Mouse (Mus musculus): Measurements from ENCODE around the gene Gadd45gip1.

Gadd45gip1 gene

GRCm38 (mm10) chr8:84831490-84831889 is at the start of gene Gadd45gip1:
TSS of gene Gadd45gip1 (plus strand) at chr8:84831522.
- no peak for ATAC-seq (ENCODE audit: insufficient number of reproducible peaks, low FRiP score, low TSS enrichment)

GRCm38 (mm10) chr8:84781686-84782505 is 49.4 kb upstream of the Gadd45gip1 start:
- ATAC-seq (ENCODE audit: insufficient number of reproducible peaks, low FRiP score, low TSS enrichment) = no peak

GRCm38 (mm10) chr8:84782680-84783079 is 48.6 kb upstream of the Gadd45gip1 start:
- no peak for ATAC-seq (ENCODE audit: insufficient number of reproducible peaks, low FRiP score, low TSS enrichment)

GRCm38 (mm10) chr8:84783198-84783918 is 48.0 kb upstream of the Gadd45gip1 start:
- no peak for ATAC-seq (ENCODE audit: insufficient number of reproducible peaks, low FRiP score, low TSS enrichment)

GRCm38 (mm10) chr8:84783919-84784581 is 47.3 kb upstream of the Gadd45gip1 start:
- ATAC-seq (ENCODE audit: insufficient number of reproducible peaks, low FRiP score, low TSS enrichment) = no peak

- ATAC-seq (ENCODE audit: insufficient number of reproducible peaks, low FRiP score, low TSS enrichment) = no peak
These were observed 46.4 kb upstream of the Gadd45gip1 start for GRCm38 (mm10) chr8:84784681-84785505.

GRCm38 (mm10) chr8:84785506-84785755 is 45.9 kb upstream of the Gadd45gip1 start:
- ATAC-seq (ENCODE audit: insufficient number of reproducible peaks, low FRiP score, low TSS enrichment) = no peak

- no peak for ATAC-seq (ENCODE audit: insufficient number of reproducible peaks, low FRiP score, low TSS enrichment)
These were observed 45.3 kb upstream of the Gadd45gip1 start for GRCm38 (mm10) chr8:84785756-84786677.

- no peak for ATAC-seq (ENCODE audit: insufficient number of reproducible peaks, low FRiP score, low TSS enrichment)
These were observed 44.4 kb upstream of the Gadd45gip1 start for GRCm38 (mm10) chr8:84786801-84787467.

- no peak for ATAC-seq (ENCODE audit: insufficient number of reproducible peaks, low FRiP score, low TSS enrichment)
These were observed 43.6 kb upstream of the Gadd45gip1 start for GRCm38 (mm10) chr8:84787523-84788302.

GRCm38 (mm10) chr8:84788896-84789295 is 42.4 kb upstream of the Gadd45gip1 start:
- no peak for ATAC-seq (ENCODE audit: insufficient number of reproducible peaks, low FRiP score, low TSS enrichment)

- ATAC-seq (ENCODE audit: insufficient number of reproducible peaks, low FRiP score, low TSS enrichment) = no peak
These were observed 42.0 kb upstream of the Gadd45gip1 start for GRCm38 (mm10) chr8:84789345-84789744.

- ATAC-seq (ENCODE audit: insufficient number of reproducible peaks, low FRiP score, low TSS enrichment) = no peak
These were observed 41.4 kb upstream of the Gadd45gip1 start for GRCm38 (mm10) chr8:84789855-84790486.

- ATAC-seq (ENCODE audit: insufficient number of reproducible peaks, low FRiP score, low TSS enrichment) = no peak
These were observed 40.8 kb upstream of the Gadd45gip1 start for GRCm38 (mm10) chr8:84790537-84790936.

- ATAC-seq (ENCODE audit: insufficient number of reproducible peaks, low FRiP score, low TSS enrichment) = no peak
These were observed 38.8 kb upstream of the Gadd45gip1 start for GRCm38 (mm10) chr8:84792429-84792947.

- ATAC-seq (ENCODE audit: insufficient number of reproducible peaks, low FRiP score, low TSS enrichment) = no peak
These were observed 38.2 kb upstream of the Gadd45gip1 start for GRCm38 (mm10) chr8:84793134-84793533.

GRCm38 (mm10) chr8:84793791-84794485 is 37.4 kb upstream of the Gadd45gip1 start:
- peak; percentile 10; the same call in 1 of the 2 replicates for ATAC-seq (ENCODE audit: insufficient number of reproducible peaks, low FRiP score, low TSS enrichment)
